Mouse (Mus musculus) left cerebral cortex, adult 8-10 months (tissue): ENCODE measurements around the gene Sgcb. TPM values are rescaled to one million over a fixed set of nuclear protein-coding genes. Genes with fewer than 3 reads are reported as not detected.
"Not testable (repeated sequence)": the region's sequence is repeated elsewhere in the genome, so short reads cannot be mapped to it uniquely, and the experiment has no call there.

Experiments
- DNase-seq, 2 experiments: peaks; one replicate each; pipeline ENCODE4 v3.0.0; 2022; ENCODE audit warnings: low spot score in 2 of 2
- total RNA-seq, 4 experiments: library from RNA; stranded (reverse); gene quantifications; 2 replicates each; pipeline ENCODE4 v1.2.4; 2022

The Sgcb gene
- total RNA-seq, 4 experiments from 2014 or later = 41.5 to 51.6 (median 44.8) TPM

- no peak for DNase-seq
Observed at GRCm38 (mm10) chr5:73585212-73586115, 62.1 kb downstream of the Sgcb start.

GRCm38 (mm10) chr5:73584011-73584410, 63.6 kb downstream of the Sgcb start:
- DNase-seq = not testable (repeated sequence)

Other genes with a start within 250 kb of the Sgcb start
- gene Cwh43, start 241.7 kb downstream of the Sgcb start, total RNA-seq = 1 to 10 TPM; 2.1 to 4.4 (median 2.7) TPM
- 100 to 1,000 TPM; 126 to 143 (median 129) TPM for gene Dcun1d4, start 166.8 kb downstream of the Sgcb start, total RNA-seq
- not detected for gene Lrrc66, start 15.3 kb downstream of the Sgcb start, total RNA-seq
- gene Spata18, start 3.6 kb upstream of the Sgcb start, total RNA-seq = 1 to 10 TPM in 2 of 4 experiments, under 1 TPM in 2; 0.48 to 1.3 (median 0.79) TPM